Mouse (Mus musculus): ENCODE data around the gene Olfr576.
A peak's percentile ranks its signal among the peaks of the same experiment; 100 is the strongest.

The Olfr576 gene

DNA sequence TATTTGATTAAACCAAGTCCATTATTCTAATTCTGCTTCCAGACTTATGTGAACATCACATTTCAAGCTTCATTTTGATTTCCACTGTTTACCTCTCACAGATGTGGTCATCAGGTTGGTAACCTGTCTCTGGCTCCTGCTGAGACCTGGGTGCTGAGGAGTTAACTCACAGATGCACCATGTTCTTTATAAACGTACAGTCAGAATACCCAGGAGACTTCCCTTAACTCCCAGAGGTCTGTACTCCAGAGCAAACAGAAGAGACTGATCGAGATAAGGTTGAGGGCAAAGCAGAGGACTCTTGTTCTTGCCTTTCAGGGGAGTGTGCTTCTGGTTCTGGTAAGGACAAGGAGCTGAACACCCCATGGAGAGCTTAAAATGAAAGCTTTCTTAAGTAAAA, at the start of gene Olfr576:
Olfr576 (plus strand) TSS at position 301 of the 400 bp plus-strand sequence.
- DNase-seq (ENCODE audit: low spot score): no peak

- peak; percentile 87 for DNase-seq (ENCODE audit: low spot score)
Measured at GRCm38 (mm10) chr7:102915261-102915660, 47.2 kb upstream of the Olfr576 start.

DNA sequence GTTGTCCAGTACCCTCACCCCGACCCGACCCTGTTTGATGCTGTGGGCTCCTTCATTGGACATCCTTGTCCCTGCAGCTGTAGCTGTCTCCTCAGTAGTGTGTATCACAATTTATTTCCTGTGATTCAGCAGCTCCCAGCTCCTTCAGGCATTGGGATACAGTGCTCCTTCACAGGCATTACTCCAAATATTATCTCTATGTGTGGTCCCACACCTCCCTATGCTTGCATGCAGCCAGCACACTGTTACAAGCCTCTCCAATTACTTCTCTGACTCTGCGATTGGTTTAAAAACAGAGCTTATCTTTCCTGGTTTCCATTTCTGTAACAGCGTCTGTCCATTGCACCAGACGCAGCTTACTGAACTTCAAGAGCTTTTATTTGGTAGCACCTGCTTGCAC, 46.1 kb upstream of the Olfr576 start:
- DNase-seq (ENCODE audit: low spot score): no peak

GRCm38 (mm10) chr7:102917032-102917875, 45.2 kb upstream of the Olfr576 start, which contains the start of gene Olfr571:
TSS of gene Olfr571 (minus strand) at chr7:102917536.
- DNase-seq (ENCODE audit: low spot score): no peak

DNA sequence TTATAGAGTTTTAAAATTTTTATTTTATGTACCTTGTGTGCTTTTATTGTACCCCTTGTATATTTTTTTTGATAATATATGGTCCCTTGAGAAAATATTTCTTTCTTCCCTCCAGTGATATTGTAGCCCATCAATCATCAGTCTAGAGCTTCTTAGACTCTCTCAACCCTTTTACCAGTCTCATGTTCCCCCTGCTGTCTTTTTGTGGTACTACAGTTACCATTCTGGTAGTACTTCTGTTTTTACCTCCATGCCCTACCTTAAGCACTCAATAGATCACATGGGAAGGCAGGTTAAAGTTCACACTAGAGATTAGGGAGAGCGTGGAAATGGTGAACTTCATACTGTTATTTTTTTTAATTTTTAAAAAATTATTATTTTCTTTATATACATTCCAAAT, 42.8 kb upstream of the Olfr576 start:
- peak; percentile 80 for DNase-seq (ENCODE audit: low spot score)

DNA sequence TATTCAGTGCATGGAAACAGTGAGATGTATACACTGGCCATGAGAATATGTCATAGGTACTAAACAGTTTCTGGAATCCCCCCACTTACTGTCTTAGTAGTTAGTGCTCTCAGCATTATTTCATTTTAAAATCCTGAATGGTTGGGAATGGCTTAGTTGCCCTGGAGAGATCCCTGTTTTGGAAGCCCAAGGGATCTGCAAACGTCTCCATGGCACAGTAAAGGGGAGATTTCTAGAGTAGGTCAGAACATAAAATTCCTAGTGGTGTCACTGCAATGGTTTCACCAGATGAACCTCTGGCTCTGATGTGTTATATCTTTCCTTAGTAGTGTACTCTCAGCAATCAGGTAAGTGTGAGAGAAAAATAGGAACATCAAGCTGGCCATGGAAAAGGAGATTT, 38.4 kb upstream of the Olfr576 start, which contains the start of gene Olfr572:
Olfr572 (plus strand) TSS at position 301 of the 400 bp plus-strand sequence.
- no peak for DNase-seq (ENCODE audit: low spot score)

- no peak for DNase-seq (ENCODE audit: low spot score)
Measured at GRCm38 (mm10) chr7:102927105-102927504, 35.4 kb upstream of the Olfr576 start.

- DNase-seq (ENCODE audit: low spot score): no peak
Measured at GRCm38 (mm10) chr7:102942475-102942874, 20.0 kb upstream of the Olfr576 start, which contains the start of gene Olfr573-ps1. TSS of gene Olfr573-ps1 (minus strand) at chr7:102942575.

DNA sequence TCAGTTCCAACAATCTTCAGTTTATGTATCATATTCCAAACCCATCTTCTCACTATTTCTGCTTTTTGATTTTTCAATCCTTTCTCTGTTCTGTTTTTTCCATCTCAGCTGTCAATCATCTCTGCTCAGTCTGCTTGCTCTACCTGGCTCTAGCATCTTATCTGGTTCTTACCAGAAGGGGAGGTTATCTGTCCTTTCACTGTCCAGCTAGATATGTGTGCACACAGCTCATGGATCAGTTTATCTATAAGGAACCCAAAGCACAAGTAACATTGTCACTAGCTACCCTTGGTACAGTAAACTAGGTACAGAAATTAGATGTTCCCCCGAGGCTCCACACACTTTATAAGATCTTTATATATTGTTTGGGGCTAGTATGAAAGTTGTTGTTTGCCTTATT, 19.0 kb upstream of the Olfr576 start:
- DNase-seq (ENCODE audit: low spot score): no peak

- DNase-seq (ENCODE audit: low spot score): no peak
Measured at GRCm38 (mm10) chr7:102948167-102948566, 14.3 kb upstream of the Olfr576 start, which contains the start of gene Olfr574. TSS of gene Olfr574 (plus strand) at chr7:102948467.

GRCm38 (mm10) chr7:102950732-102951131, 11.7 kb upstream of the Olfr576 start:
- DNase-seq (ENCODE audit: low spot score): no peak

DNA sequence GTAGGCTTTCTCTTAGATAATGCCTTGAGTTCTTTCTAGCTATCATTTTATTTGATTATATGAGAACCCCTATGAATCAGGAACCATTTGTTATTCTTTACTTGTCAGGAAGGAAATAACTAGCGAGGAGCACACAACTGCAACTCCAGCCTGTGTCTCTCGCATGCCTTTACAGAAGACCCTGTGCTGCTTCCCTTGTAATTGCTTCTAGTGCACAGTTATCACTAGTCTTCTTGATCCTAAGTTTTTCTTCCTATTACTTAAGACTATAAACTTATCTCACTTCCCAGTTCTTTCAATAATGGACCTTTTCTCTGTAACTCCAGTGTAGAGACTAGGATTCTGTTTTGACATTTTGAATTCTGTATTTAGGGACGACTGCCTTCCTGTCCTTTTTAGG, 4.3 kb upstream of the Olfr576 start:
- no peak for DNase-seq (ENCODE audit: low spot score)

DNA sequence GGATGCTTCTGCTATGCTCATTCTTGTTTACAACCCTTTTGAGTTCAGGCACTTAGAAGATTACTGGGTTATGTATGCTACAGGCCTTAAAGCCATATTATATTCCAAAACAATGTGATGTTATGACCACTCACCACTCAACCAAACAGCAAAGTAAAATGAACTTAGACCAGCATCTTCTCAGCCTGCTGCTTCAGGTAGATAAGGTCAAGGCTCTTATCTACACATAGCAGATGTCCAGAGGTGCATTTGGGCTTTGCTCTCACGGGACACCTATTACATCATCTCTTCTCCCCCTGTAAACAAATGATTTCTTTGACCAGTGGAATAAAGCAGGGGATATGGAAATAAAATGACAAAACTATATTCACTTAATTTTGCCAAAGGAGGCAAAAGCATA, 3.9 kb upstream of the Olfr576 start, which contains the start of gene Olfr575:
Olfr575 (minus strand) TSS at position 183 of the 400 bp plus-strand sequence.
- DNase-seq (ENCODE audit: low spot score): no peak

- no peak for DNase-seq (ENCODE audit: low spot score)
Measured at GRCm38 (mm10) chr7:102974399-102974798, 11.9 kb downstream of the Olfr576 start.

DNA sequence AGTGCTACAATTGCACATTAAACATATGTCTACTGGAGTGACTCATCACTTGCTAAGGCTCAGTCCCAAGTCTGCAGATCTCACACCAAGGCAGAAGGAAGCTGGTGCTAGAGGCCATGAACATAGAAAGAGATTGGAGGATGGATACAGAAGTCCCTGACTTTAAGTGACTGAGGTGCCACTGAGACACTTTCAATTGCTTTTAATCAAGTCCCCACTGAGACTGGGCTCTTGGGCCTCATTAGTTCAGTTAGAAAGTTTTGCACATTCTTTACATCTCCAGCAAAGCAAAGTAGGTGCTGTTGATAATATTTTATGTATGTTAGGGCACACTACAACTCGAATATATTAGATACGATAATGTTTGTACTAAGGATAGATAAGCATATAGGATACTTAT, 13.4 kb downstream of the Olfr576 start, which contains the start of gene Olfr577:
Olfr577 (minus strand) TSS at position 101 of the 400 bp plus-strand sequence.
- DNase-seq (ENCODE audit: low spot score): no peak

GRCm38 (mm10) chr7:102989224-102989623, 26.8 kb downstream of the Olfr576 start, which contains the start of gene Olfr578:
TSS of gene Olfr578 (minus strand) at chr7:102989324.
- DNase-seq (ENCODE audit: low spot score): no peak
